Mouse (Mus musculus) layer of hippocampus, adult 2 months (tissue): ENCODE data around the gene Gja1. TPM values are rescaled to one million over a fixed set of nuclear protein-coding genes. Genes with fewer than 3 reads are reported as not detected.
A peak's percentile ranks its signal among the peaks of the same experiment; 100 is the strongest.

ENCODE experiments used
- DNase-seq, 2 experiments: peaks; one replicate each; pipeline ENCODE4 v3.0.0; 2022; ENCODE audit warnings: low spot score in 2 of 2
- H3K27ac ChIP-seq: fragments of 200-600 bp; 2 replicates; pipeline ENCODE4 v1.8.1; 2022
- H3K4me3 ChIP-seq: fragments of 200-600 bp; 2 replicates; pipeline ENCODE4 v1.8.1; 2022; ENCODE audit warnings: mild to moderate bottlenecking
- CTCF ChIP-seq: fragments of 200-600 bp; conservative IDR thresholded peaks from 2 replicates; pipeline ENCODE4 v1.8.1; 2022; ENCODE audit warnings: antibody characterized with exemption, mild to moderate bottlenecking, moderate library complexity
- long read RNA-seq, 2 experiments: library from polyadenylated mRNA; stranded (forward); transcript quantifications; one replicate each; pipeline ENCODE4 v2.0.0; 2021; ENCODE audit warnings: borderline mapping rate in 2 of 2
- total RNA-seq, 2 experiments: library from RNA; stranded (reverse); gene quantifications; 2 replicates each; pipeline ENCODE4 v1.2.3; 2021

Gja1 gene
- total RNA-seq: 100 to 1,000 TPM; 264 to 269 TPM
- long read RNA-seq, experiment 1, transcript Gja1-201 (2 exons, 3,071 nt): major isoform, 410 of 437 reads
- long read RNA-seq, experiment 1, partial matches to known transcripts: 24 of 437 reads
- long read RNA-seq, experiment 1, other reads (novel, unspliced or antisense): 3 of 437 reads
- long read RNA-seq, experiment 2, transcript Gja1-201 (2 exons, 3,071 nt): major isoform, 587 of 620 reads
- long read RNA-seq, experiment 2, partial matches to known transcripts: 0 of 620 reads
- long read RNA-seq, experiment 2, other reads (novel, unspliced or antisense): 33 of 620 reads

GRCm38 (mm10) chr10:56377097-56377965 lies at the start of gene Gja1:
TSS of gene Gja1 (plus strand) at chr10:56377330.
- peak; percentile 26 to 37 for DNase-seq
- peak within 1 kb of the TSS; percentile 89 for H3K27ac ChIP-seq
- peak within 1 kb of the TSS; percentile 66 for H3K4me3 ChIP-seq
- no peak for TF ChIP-seq CTCF

GRCm38 (mm10) chr10:56338851-56339489 lies 38.2 kb upstream of the Gja1 start:
- no peak overlapping the region for H3K27ac ChIP-seq
- peak; percentile 76 to 90 for DNase-seq
- TF ChIP-seq CTCF: peak; percentile 100

GRCm38 (mm10) chr10:56360472-56360871 lies 16.7 kb upstream of the Gja1 start:
- TF ChIP-seq CTCF: no peak
- Histone ChIP-seq H3K27ac (no peak overlapping the region), H3K4me3 (no peak overlapping the region)
- DNase-seq: no peak

More at GRCm38 (mm10) chr10:56338851-56339489, 38.2 kb upstream of the Gja1 start:
- H3K4me3 ChIP-seq: no peak overlapping the region

- H3K4me3 ChIP-seq: no peak overlapping the region
- peak; percentile 91 for TF ChIP-seq CTCF
- H3K27ac ChIP-seq: no peak overlapping the region
- peak; percentile 66 to 83 for DNase-seq
These were observed 8.1 kb upstream of the Gja1 start for GRCm38 (mm10) chr10:56369073-56369472.

GRCm38 (mm10) chr10:56373021-56373720 lies 4.0 kb upstream of the Gja1 start:
- peak; percentile 95 for TF ChIP-seq CTCF
- peak overlapping the region; percentile 33 for H3K4me3 ChIP-seq
- H3K27ac ChIP-seq: peak overlapping the region; percentile 66
- peak in 1 of 2 experiments; percentile 29 for DNase-seq

- H3K27ac ChIP-seq: peak overlapping the region; percentile 66; the same call in 1 of the 2 replicates
- no peak for TF ChIP-seq CTCF
- no peak overlapping the region for H3K4me3 ChIP-seq
- DNase-seq: no peak
These were observed 3.0 kb upstream of the Gja1 start for GRCm38 (mm10) chr10:56374169-56374568.

GRCm38 (mm10) chr10:56375906-56376468 lies 1.1 kb upstream of the Gja1 start:
- peak overlapping the region; percentile 89; the same call in 1 of the 2 replicates for H3K27ac ChIP-seq
- no peak for DNase-seq
- TF ChIP-seq CTCF: no peak

GRCm38 (mm10) chr10:56377966-56378647 lies 977 bp downstream of the Gja1 start:
- no peak for DNase-seq
- Histone ChIP-seq H3K27ac (peak overlapping the region; percentile 89), H3K4me3 (peak overlapping the region; percentile 66)
- TF ChIP-seq CTCF: no peak

More at GRCm38 (mm10) chr10:56375906-56376468, 1.1 kb upstream of the Gja1 start:
- no peak overlapping the region for H3K4me3 ChIP-seq

GRCm38 (mm10) chr10:56378648-56379254 lies 1.6 kb downstream of the Gja1 start:
- no peak for DNase-seq

GRCm38 (mm10) chr10:56379720-56380119 lies 2.6 kb downstream of the Gja1 start:
- TF ChIP-seq CTCF: no peak
- no peak for DNase-seq
- Histone ChIP-seq H3K27ac (peak overlapping the region; percentile 89), H3K4me3 (peak overlapping the region; percentile 66)

More at GRCm38 (mm10) chr10:56378648-56379254, 1.6 kb downstream of the Gja1 start:
- Histone ChIP-seq H3K4me3 (peak overlapping the region; percentile 66), H3K27ac (peak overlapping the region; percentile 89)
- no peak for TF ChIP-seq CTCF
